Mouse (Mus musculus) WW6 (cell line): ENCODE results near the gene Mcpt4.
"Not testable (repeated sequence)": the region's sequence is repeated elsewhere in the genome, so short reads cannot be mapped to it uniquely, and the experiment has no call there.

Source experiments
- DNase-seq: peaks from one replicate; pipeline ENCODE4 v3.0.0-alpha.2; 2013; ENCODE audit warnings: low read depth, low spot score

The Mcpt4 gene

GRCm38 (mm10) chr14:56062213-56062612, at the start of gene Mcpt4:
Mcpt4 (minus strand) TSS chr14:56062313.
- DNase-seq = not testable (repeated sequence)

GRCm38 (mm10) chr14:56105447-56106180, 43.5 kb upstream of the Mcpt4 start:
- DNase-seq = no peak

DNA sequence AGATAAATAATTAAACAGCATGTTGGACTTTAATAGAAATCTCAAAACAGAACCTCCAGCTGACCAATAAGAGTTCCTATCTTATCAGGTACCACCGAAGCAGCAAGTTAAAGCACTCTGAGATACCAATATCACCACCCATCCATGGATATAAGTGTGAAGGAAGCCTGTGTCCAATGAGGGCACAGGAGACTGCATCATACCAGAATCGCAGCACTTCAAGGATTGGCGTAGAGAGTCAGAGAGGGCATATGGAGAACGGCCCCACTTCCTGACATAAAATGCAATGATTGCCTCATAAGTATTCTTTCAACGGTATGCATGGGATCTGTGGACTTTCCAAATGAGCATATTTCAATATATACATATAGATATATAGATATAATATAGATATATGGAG, 42.9 kb upstream of the Mcpt4 start:
- DNase-seq = no peak

DNA sequence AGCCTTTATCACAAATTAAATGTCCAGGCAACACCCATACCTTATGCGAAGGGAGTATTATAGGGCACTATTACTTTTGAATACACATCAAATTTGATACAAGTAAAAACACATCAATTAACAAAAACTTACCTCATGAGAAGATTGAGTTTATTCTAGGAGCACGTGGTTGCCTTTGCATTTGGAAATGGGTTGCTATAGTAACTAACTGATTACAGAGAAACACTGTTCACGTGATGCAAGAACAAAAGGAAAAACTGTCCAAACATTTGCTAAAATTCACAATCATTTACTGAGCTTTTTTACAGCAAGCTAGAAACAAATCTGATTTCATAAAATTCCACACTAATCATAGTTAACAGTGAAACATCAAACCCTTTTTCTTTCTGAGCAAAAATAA, 41.3 kb upstream of the Mcpt4 start:
- DNase-seq = no peak

DNA sequence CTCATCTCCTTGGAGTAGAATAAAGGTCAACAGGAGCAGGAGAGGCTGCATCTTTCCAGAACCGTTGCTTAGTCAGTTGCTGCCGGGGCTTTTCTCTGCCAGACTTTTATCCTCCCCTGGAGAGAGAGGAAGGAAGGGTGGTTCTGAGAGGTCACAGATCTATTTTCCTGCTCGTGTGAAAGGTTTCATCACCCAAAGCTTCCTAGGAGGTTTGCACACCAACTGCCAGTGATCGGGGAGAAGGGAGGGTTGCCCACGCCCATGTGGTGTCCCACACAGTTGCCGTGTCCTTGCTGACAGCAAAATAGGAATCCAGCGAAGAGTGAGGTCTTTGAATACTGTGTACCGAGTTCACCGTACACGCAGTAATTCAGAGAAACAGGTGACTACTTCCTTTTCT, 40.3 kb upstream of the Mcpt4 start, which contains the start of gene Ctsg:
TSS of gene Ctsg (minus strand) at position 189 of the 400 bp plus-strand sequence.
- no peak for DNase-seq

GRCm38 (mm10) chr14:56098940-56099339, 36.8 kb upstream of the Mcpt4 start:
- no peak for DNase-seq

GRCm38 (mm10) chr14:56097597-56097996, 35.5 kb upstream of the Mcpt4 start:
- no peak for DNase-seq

GRCm38 (mm10) chr14:56093353-56093752, 31.2 kb upstream of the Mcpt4 start:
- no peak for DNase-seq

DNA sequence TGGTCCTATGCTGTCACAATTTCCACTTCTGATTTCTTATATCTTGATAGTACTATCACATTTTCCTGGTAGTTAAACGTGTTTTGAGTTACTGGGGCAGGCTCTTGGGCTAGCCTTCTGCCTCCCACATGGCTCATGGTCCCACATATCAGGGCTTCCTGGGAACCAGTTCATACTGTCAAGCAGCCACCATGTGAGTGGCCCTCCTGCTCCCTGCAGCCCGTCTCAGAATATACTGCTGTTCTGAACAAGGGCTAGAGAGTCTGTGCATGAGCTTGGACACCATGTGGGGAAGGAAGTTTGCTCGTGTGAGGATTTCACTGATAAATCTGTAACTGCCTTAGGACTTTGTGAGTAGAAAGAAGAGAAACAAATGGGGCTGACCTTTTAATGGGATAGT, 24.6 kb upstream of the Mcpt4 start:
- DNase-seq = no peak

DNA sequence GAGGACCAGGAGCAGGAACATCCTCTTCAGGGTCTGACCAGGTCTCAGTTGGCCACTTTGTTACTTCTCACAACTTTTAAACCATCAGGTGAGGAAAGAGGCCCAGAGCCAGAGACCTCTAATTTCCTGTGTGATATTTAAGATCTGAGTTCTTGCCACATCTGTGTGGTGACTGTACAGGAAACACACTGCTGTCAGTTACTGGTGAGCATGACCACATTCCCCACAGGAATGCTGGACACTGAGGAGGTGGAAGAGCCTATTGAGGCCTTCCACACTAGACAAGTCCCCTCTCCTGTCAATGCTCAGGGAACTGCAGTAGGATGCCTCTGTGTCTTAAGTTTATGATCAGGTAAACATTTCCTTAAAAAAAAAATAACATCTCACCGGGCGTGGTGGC, 23.1 kb upstream of the Mcpt4 start, which contains the start of gene Mcpt8:
TSS of gene Mcpt8 (minus strand) at position 107 of the 400 bp plus-strand sequence.
- DNase-seq = no peak

GRCm38 (mm10) chr14:56082016-56082415, 19.9 kb upstream of the Mcpt4 start:
- no peak for DNase-seq

DNA sequence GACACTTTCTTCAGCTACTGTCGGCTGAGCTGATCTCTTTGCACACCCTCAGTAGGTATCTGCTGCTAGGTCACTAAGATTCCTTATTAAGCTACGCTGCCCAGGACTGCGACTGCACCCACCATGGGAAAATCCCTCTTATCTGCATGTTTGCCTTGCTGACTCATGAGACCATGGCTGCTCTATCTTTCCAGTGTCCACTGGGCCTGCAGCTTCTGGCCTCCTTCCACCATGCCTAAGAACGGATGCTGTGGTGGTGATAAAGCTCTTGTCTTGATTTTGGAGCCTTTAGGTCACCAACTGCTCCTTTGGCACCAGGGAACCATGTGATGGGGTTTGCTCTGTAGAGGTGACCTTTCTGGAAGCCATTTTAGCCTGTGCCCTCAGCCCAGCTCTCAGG, 4.4 kb downstream of the Mcpt4 start:
- no peak for DNase-seq

GRCm38 (mm10) chr14:56055408-56055807, 6.7 kb downstream of the Mcpt4 start:
- DNase-seq = no peak

- not testable (repeated sequence) for DNase-seq
Observed at GRCm38 (mm10) chr14:56041792-56042191, 20.3 kb downstream of the Mcpt4 start, which contains the start of gene Mcpt2. Mcpt2 (plus strand) TSS chr14:56042041.

GRCm38 (mm10) chr14:56034433-56034832, 27.7 kb downstream of the Mcpt4 start:
- no peak for DNase-seq

GRCm38 (mm10) chr14:56030395-56030794, 31.7 kb downstream of the Mcpt4 start, which contains the start of gene Mcpt9:
Mcpt9 (minus strand) TSS chr14:56030495.
- DNase-seq = not testable (repeated sequence)

- not testable (repeated sequence) for DNase-seq
Observed at GRCm38 (mm10) chr14:56021305-56021704, 40.8 kb downstream of the Mcpt4 start.

DNA sequence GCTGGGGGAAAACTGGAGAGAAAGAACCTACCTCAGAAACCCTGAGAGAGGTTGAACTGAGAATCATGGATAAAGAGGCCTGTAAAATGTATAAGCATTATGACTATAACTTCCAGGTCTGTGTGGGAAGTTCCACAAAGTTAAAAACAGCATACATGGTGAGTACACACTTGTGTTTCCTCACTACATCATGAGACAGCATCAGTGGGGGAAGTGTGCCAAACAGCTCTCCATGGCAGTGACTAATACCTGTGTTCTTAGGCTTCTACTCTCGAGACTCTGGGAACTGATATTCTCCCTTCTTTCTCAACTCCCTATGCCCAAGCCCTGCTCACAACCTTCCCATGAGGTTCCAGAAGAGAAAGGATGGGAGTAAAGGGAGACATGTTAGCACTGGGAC, 42.7 kb downstream of the Mcpt4 start:
- DNase-seq = no peak

GRCm38 (mm10) chr14:56017671-56018070, 44.4 kb downstream of the Mcpt4 start, which contains the start of gene Mcpt1:
Mcpt1 (plus strand) TSS chr14:56017971.
- DNase-seq = not testable (repeated sequence)

GRCm38 (mm10) chr14:56013924-56014323, 48.2 kb downstream of the Mcpt4 start:
- DNase-seq = no peak

- DNase-seq = no peak
Observed at GRCm38 (mm10) chr14:56013147-56013546, 49.0 kb downstream of the Mcpt4 start.
